Mouse (Mus musculus): Measurements from ENCODE around the gene Mylpf.
A peak's percentile ranks its signal among the peaks of the same experiment; 100 is the strongest.

The Mylpf gene

GRCm38 (mm10) chr7:127259186-127259905 lies 50.7 kb downstream of the Mylpf start:
- DNase-seq (ENCODE audit: low read depth, low spot score) = no peak

- peak; percentile 98 for DNase-seq (ENCODE audit: low read depth, low spot score)
Measured at GRCm38 (mm10) chr7:127260309-127261111, 51.8 kb downstream of the Mylpf start, which contains the start of gene Dctpp1. Dctpp1 (minus strand) TSS chr7:127260709.

GRCm38 (mm10) chr7:127262218-127262961 lies 53.7 kb downstream of the Mylpf start:
- no peak for DNase-seq (ENCODE audit: low read depth, low spot score)

- DNase-seq (ENCODE audit: low read depth, low spot score) = no peak
Measured at GRCm38 (mm10) chr7:127263526-127263925, 54.8 kb downstream of the Mylpf start.

Measured in skeletal muscle tissue, adult 2 months (tissue).